Mouse (Mus musculus) heart, adult 2 months (tissue): ENCODE measurements around the gene Fzd5.

Experiments used
- CTCF ChIP-seq: fragments of 200-600 bp; IDR thresholded peaks from 2 replicates; pipeline ENCODE4 v1.8.1; 2022; ENCODE audit warnings: antibody characterized with exemption, mild to moderate bottlenecking, moderate library complexity
- POLR2A ChIP-seq: fragments of 200-500 bp; IDR thresholded peaks from 2 replicates; pipeline ENCODE4 v1.6.1; 2011; ENCODE audit warnings: mild to moderate bottlenecking, low read depth, low read length, control low read depth; ENCODE audit not compliant: insufficient read depth

DNA sequence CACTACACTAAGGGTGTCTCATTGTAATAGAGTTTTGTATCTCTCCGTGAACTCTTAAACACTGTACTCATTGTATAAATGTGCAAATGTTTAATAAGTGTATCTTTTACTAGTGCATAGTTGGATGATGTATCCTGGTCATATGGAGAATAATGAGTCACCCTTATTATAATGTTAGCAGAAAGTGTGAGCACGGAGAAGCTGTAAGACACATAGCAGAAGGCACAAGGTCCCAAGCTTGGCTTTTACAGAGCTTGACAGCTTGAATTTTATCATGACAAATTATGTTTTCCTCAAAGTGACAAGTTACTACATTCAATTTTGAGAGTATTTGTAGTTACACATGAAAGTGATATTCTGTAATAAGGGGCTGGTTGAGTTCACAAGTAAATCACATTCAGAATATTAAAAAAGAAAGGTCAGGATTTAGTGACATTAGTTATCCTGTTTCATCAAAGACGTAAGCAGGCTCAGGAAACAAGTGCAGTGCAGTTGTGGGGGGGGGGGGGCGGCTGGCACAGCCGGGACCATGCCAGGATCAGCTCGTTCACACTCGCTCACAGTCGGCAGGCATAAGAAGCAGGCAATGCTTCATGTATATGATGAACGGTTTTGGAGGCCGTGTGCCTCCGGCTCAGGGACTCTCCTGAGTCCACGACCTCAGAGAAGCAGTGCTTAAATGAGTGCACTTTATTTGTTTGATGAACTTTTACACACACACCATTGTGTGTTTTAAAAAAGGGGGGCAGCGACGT lies 25.4 kb downstream of the Fzd5 start:
- no peak for TF ChIP-seq CTCF
- TF ChIP-seq POLR2A, result no peak
